Mouse (Mus musculus) kidney, adult 2 months (tissue): ENCODE results near the gene Eloa. TPM values are rescaled to one million over a fixed set of nuclear protein-coding genes. Genes with fewer than 3 reads are reported as not detected.
A peak's percentile ranks its signal among the peaks of the same experiment; 100 is the strongest.

ENCODE experiments used
- DNase-seq: peaks from one replicate; pipeline ENCODE4 v3.0.0; 2021
- H3K27ac ChIP-seq: fragments of 200-500 bp; 2 replicates; pipeline ENCODE4 v1.5.1; 2012; ENCODE audit warnings: low read depth, low read length, control low read depth, inconsistent platforms; ENCODE audit not compliant: insufficient read depth
- H3K27me3 ChIP-seq: fragments of 200-500 bp; replicated peaks from 2 replicates; pipeline ENCODE4 v1.6.1; 2012; ENCODE audit warnings: mild to moderate bottlenecking, moderate library complexity, low read length, inconsistent platforms; ENCODE audit not compliant: control insufficient read depth, insufficient read depth
- H3K36me3 ChIP-seq: fragments of 200-500 bp; 2 replicates; pipeline ENCODE4 v1.6.1; 2012; ENCODE audit warnings: mild to moderate bottlenecking, moderate library complexity, low read length, inconsistent platforms; ENCODE audit not compliant: control insufficient read depth, insufficient read depth
- H3K4me1 ChIP-seq: fragments of 200-500 bp; 2 replicates; pipeline ENCODE4 v1.6.1; 2011; ENCODE audit warnings: low read length; ENCODE audit not compliant: control insufficient read depth, insufficient read depth
- H3K4me3 ChIP-seq: fragments of 200-500 bp; 2 replicates; pipeline ENCODE4 v1.5.1; 2011; ENCODE audit warnings: mild to moderate bottlenecking, low read depth, low read length, control low read depth; ENCODE audit not compliant: insufficient read depth
- CTCF ChIP-seq: fragments of 200-500 bp; conservative IDR thresholded peaks from 2 replicates; pipeline ENCODE4 v1.5.1; 2011; ENCODE audit warnings: low read depth, mild to moderate bottlenecking, control low read depth, low read length, moderate library complexity, mixed read lengths; ENCODE audit not compliant: insufficient read depth, insufficient read length
- POLR2A ChIP-seq: fragments of 200-500 bp; IDR thresholded peaks from one replicate; pipeline ENCODE4 v1.6.1; 2011; ENCODE audit warnings: low read depth, low read length, control low read depth
- WGBS: fragments of 180-500 bp; shearing (Covaris S2); methylation state at CpG from one replicate; pipeline ENCODE4 v1.1.7; 2018; 5-methylcytosine and 5-hydroxymethylcytosine counted together
- polyA plus RNA-seq: library from polyadenylated mRNA; depleted of rRNA; stranded (reverse); fragments of >200 nt; gene quantifications from 2 replicates; pipeline ENCODE4 v1.2.3, GENCODE M21; 2012

Eloa gene
- polyA plus RNA-seq, 1 experiment, result 12.9 TPM

GRCm38 (mm10) chr4:135964426-135964825 lies 57.1 kb downstream of the Eloa start:
- Histone ChIP-seq H3K4me3 (peak overlapping the region; percentile 70), H3K4me1 (peaks cover 8% of the 10 kb centered on the region; the same call in 1 of the 2 replicates), H3K27ac (peak overlapping the region; percentile 11; the same call in 1 of the 2 replicates), H3K36me3 (no peaks in the 10 kb centered on the region), H3K27me3 (no peaks in the 10 kb centered on the region)
- TF ChIP-seq POLR2A (peak; percentile 33), CTCF (peak; percentile 11; the same call in 1 of the 2 replicates)
- peak; percentile 84 for DNase-seq
- WGBS, result under 1% methylated on average over 12 of the region's 12 CpGs

- TF ChIP-seq CTCF, result no peak
- peak; percentile 95 for TF ChIP-seq POLR2A
- under 1% methylated on average over 56 of the region's 56 CpGs for WGBS
- Histone ChIP-seq H3K27ac (peak within 1 kb of the TSS; percentile 96), H3K27me3 (no peaks in the 10 kb centered on the region), H3K4me3 (peak within 1 kb of the TSS; percentile 76), H3K36me3 (no peaks in the 10 kb centered on the region), H3K4me1 (peaks cover 12% of the 10 kb centered on the region; the same call in 1 of the 2 replicates)
- peak; percentile 97 for DNase-seq
These were observed 57.9 kb downstream of the Eloa start, which contains the start of gene Gale for GRCm38 (mm10) chr4:135963457-135964193. Gene Gale (plus strand): TSS chr4:135963727.

GRCm38 (mm10) chr4:135962946-135963345 lies 58.6 kb downstream of the Eloa start:
- Histone ChIP-seq H3K36me3 (no peaks in the 10 kb centered on the region), H3K27me3 (no peaks in the 10 kb centered on the region), H3K4me1 (peaks cover 16% of the 10 kb centered on the region; the same call in 1 of the 2 replicates), H3K4me3 (peak overlapping the region; percentile 76), H3K27ac (peak overlapping the region; percentile 96)
- no peak for DNase-seq
- TF ChIP-seq CTCF, result no peak
- TF ChIP-seq POLR2A, result no peak
- WGBS, result 5% methylated on average over 15 of the region's 15 CpGs

DNA sequence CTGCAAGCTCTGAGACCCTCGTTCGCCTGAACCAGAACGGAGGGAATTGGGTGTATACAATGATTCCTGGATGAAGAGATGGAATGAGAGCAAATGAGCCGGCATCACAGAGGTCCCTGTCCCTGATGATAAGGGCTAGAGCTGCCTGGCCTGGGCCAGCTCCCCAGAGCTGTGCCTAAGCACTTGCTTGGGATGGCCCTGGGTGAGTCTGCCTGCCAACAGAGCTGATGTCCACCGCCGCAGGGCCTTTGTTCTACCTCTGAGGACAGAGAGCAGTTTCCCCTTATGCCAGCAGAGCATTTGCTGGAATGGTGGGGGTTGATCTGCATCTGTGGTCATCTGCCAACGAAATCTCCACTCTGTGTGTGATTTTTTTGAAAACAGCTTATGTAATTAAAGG lies 59.4 kb downstream of the Eloa start:
- peaks cover 17% of the 10 kb centered on the region; the same call in 1 of the 2 replicates for H3K4me1 ChIP-seq
- H3K27ac ChIP-seq, result no peak overlapping the region
- WGBS, result 84% methylated on average over 7 of the region's 7 CpGs
- DNase-seq, result no peak
- no peaks in the 10 kb centered on the region for H3K36me3 ChIP-seq
- H3K4me3 ChIP-seq, result no peak overlapping the region
- TF ChIP-seq POLR2A, result no peak
- TF ChIP-seq CTCF, result no peak
- no peaks in the 10 kb centered on the region for H3K27me3 ChIP-seq

GRCm38 (mm10) chr4:135961709-135962108 lies 59.9 kb downstream of the Eloa start:
- WGBS, result 88% methylated on average over 5 of the region's 5 CpGs
- H3K27me3 ChIP-seq, result no peaks in the 10 kb centered on the region
- H3K36me3 ChIP-seq, result no peaks in the 10 kb centered on the region
- no peak for DNase-seq
- H3K27ac ChIP-seq, result no peak overlapping the region
- peaks cover 17% of the 10 kb centered on the region; the same call in 1 of the 2 replicates for H3K4me1 ChIP-seq
- H3K4me3 ChIP-seq, result no peak overlapping the region
- TF ChIP-seq POLR2A, result no peak
- no peak for TF ChIP-seq CTCF

- peak; percentile 88 for DNase-seq
- H3K36me3 ChIP-seq, result no peaks in the 10 kb centered on the region
- peaks cover 17% of the 10 kb centered on the region; the same call in 1 of the 2 replicates for H3K4me1 ChIP-seq
- H3K4me3 ChIP-seq, result no peak overlapping the region
- WGBS, result 28% methylated on average over 5 of the region's 5 CpGs
- TF ChIP-seq POLR2A (no peak), CTCF (peak; percentile 99)
- no peaks in the 10 kb centered on the region for H3K27me3 ChIP-seq
- H3K27ac ChIP-seq, result no peak overlapping the region
These were observed 60.8 kb downstream of the Eloa start for GRCm38 (mm10) chr4:135960717-135961116.

GRCm38 (mm10) chr4:135958354-135958753 lies 63.2 kb downstream of the Eloa start:
- WGBS, result 38% methylated on average over 8 of the region's 8 CpGs
- DNase-seq, result peak; percentile 91
- Histone ChIP-seq H3K4me1 (peaks cover 12% of the 10 kb centered on the region; the same call in 1 of the 2 replicates), H3K36me3 (no peaks in the 10 kb centered on the region), H3K27me3 (no peaks in the 10 kb centered on the region), H3K27ac (peak overlapping the region; percentile 70), H3K4me3 (no peak overlapping the region)
- TF ChIP-seq CTCF (no peak), POLR2A (no peak)
